Mouse (Mus musculus) kidney, adult 2 months (tissue): ENCODE results near the gene Olfr133. TPM values are rescaled to one million over a fixed set of nuclear protein-coding genes. Genes with fewer than 3 reads are reported as not detected.
"Not testable (repeated sequence)": the region's sequence is repeated elsewhere in the genome, so short reads cannot be mapped to it uniquely, and the experiment has no call there.

Source experiments
- DNase-seq: peaks from one replicate; pipeline ENCODE4 v3.0.0; 2021
- H3K27ac ChIP-seq: fragments of 200-500 bp; 2 replicates; pipeline ENCODE4 v1.5.1; 2012; ENCODE audit warnings: low read depth, low read length, control low read depth, inconsistent platforms; ENCODE audit not compliant: insufficient read depth
- H3K27me3 ChIP-seq: fragments of 200-500 bp; replicated peaks from 2 replicates; pipeline ENCODE4 v1.6.1; 2012; ENCODE audit warnings: mild to moderate bottlenecking, moderate library complexity, low read length, inconsistent platforms; ENCODE audit not compliant: control insufficient read depth, insufficient read depth
- H3K36me3 ChIP-seq: fragments of 200-500 bp; 2 replicates; pipeline ENCODE4 v1.6.1; 2012; ENCODE audit warnings: mild to moderate bottlenecking, moderate library complexity, low read length, inconsistent platforms; ENCODE audit not compliant: control insufficient read depth, insufficient read depth
- H3K4me1 ChIP-seq: fragments of 200-500 bp; 2 replicates; pipeline ENCODE4 v1.6.1; 2011; ENCODE audit warnings: low read length; ENCODE audit not compliant: control insufficient read depth, insufficient read depth
- H3K4me3 ChIP-seq: fragments of 200-500 bp; 2 replicates; pipeline ENCODE4 v1.5.1; 2011; ENCODE audit warnings: mild to moderate bottlenecking, low read depth, low read length, control low read depth; ENCODE audit not compliant: insufficient read depth
- CTCF ChIP-seq: fragments of 200-500 bp; conservative IDR thresholded peaks from 2 replicates; pipeline ENCODE4 v1.5.1; 2011; ENCODE audit warnings: low read depth, mild to moderate bottlenecking, control low read depth, low read length, moderate library complexity, mixed read lengths; ENCODE audit not compliant: insufficient read depth, insufficient read length
- POLR2A ChIP-seq: fragments of 200-500 bp; IDR thresholded peaks from one replicate; pipeline ENCODE4 v1.6.1; 2011; ENCODE audit warnings: low read depth, low read length, control low read depth
- WGBS: fragments of 180-500 bp; shearing (Covaris S2); methylation state at CpG from one replicate; pipeline ENCODE4 v1.1.7; 2018; 5-methylcytosine and 5-hydroxymethylcytosine counted together
- polyA plus RNA-seq: library from polyadenylated mRNA; depleted of rRNA; stranded (reverse); fragments of >200 nt; gene quantifications from 2 replicates; pipeline ENCODE4 v1.2.3, GENCODE M21; 2012; rRNA removed

The Olfr133 gene
- polyA plus RNA-seq, result not detected in 2 replicates

DNA sequence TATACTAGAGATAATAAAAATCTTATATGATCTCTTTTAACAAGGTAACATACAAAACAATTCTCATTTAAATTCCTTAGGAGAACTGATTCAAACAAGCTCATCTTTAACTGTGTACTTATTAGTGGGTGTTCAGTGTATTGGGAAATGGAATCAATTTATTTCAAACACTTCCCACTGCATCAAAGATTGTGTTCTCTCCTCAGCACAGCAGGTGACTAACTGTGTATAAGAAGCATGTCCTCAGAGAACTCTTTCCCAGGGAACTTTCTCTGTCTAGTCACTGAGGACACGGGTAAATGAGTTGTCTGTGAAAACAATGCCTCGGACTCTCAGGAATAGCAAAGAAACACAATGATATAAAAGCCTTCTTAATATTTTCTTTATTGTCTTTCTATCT, at the start of gene Olfr133:
Olfr133 (plus strand) TSS at position 301 of the 400 bp plus-strand sequence.
- TF ChIP-seq POLR2A (no peak), CTCF (no peak)
- 63% methylated on average over 2 of the region's 2 CpGs for WGBS
- Histone ChIP-seq H3K36me3 (no peaks in the 10 kb centered on the region), H3K27me3 (no peaks in the 10 kb centered on the region), H3K27ac (no peak within 1 kb of the TSS), H3K4me1 (no peaks in the 10 kb centered on the region), H3K4me3 (no peak within 1 kb of the TSS)
- no peak for DNase-seq

GRCm38 (mm10) chr17:38124199-38124598, 20.9 kb upstream of the Olfr133 start:
- H3K27ac ChIP-seq, DNase-seq, H3K4me1 ChIP-seq, H3K4me3 ChIP-seq, H3K36me3 ChIP-seq, H3K27me3 ChIP-seq: not testable (repeated sequence)
- 77% methylated on average over 1 of the region's 1 CpGs for WGBS

GRCm38 (mm10) chr17:38125371-38125770, 19.7 kb upstream of the Olfr133 start:
- not testable (repeated sequence) for DNase-seq, H3K4me3 ChIP-seq
- 71% methylated on average over 3 of the region's 3 CpGs for WGBS

GRCm38 (mm10) chr17:38134426-38134825, 10.7 kb upstream of the Olfr133 start, which contains the start of gene Olfr132:
Gene Olfr132 (minus strand): TSS chr17:38134526.
- Histone ChIP-seq H3K27ac (no peak within 1 kb of the TSS), H3K27me3 (no peaks in the 10 kb centered on the region), H3K4me3 (no peak within 1 kb of the TSS), H3K4me1 (no peaks in the 10 kb centered on the region), H3K36me3 (no peaks in the 10 kb centered on the region)
- TF ChIP-seq CTCF (no peak), POLR2A (no peak)
- no peak for DNase-seq
- WGBS, result 66% methylated on average over 1 of the region's 1 CpGs

More at GRCm38 (mm10) chr17:38125371-38125770, 19.7 kb upstream of the Olfr133 start:
- H3K27ac ChIP-seq, H3K36me3 ChIP-seq, H3K27me3 ChIP-seq, H3K4me1 ChIP-seq: not testable (repeated sequence)

GRCm38 (mm10) chr17:38171088-38171487, 26.0 kb downstream of the Olfr133 start, which contains the start of gene Olfr134:
Gene Olfr134 (plus strand): TSS chr17:38171388.
- no peak for DNase-seq
- Histone ChIP-seq H3K36me3 (no peaks in the 10 kb centered on the region), H3K4me1 (no peaks in the 10 kb centered on the region), H3K27me3 (no peaks in the 10 kb centered on the region), H3K4me3 (no peak within 1 kb of the TSS), H3K27ac (no peak within 1 kb of the TSS)
- no peak for TF ChIP-seq POLR2A
- TF ChIP-seq CTCF, result no peak
- WGBS, result 61% methylated on average over 3 of the region's 3 CpGs

Other genes starting within 250 kb of the Olfr133 start
- gene Olfr127, start 244.8 kb upstream of the Olfr133 start, polyA plus RNA-seq, result not detected in 2 replicates
- gene Olfr128, start 224.7 kb upstream of the Olfr133 start, polyA plus RNA-seq, result not detected in 2 replicates
- gene Olfr761, start 192.2 kb upstream of the Olfr133 start, polyA plus RNA-seq, result not detected in 2 replicates
- gene Olfr129, start 85.2 kb upstream of the Olfr133 start, polyA plus RNA-seq, result not detected in 2 replicates
- gene Olfr130, start 81.4 kb upstream of the Olfr133 start, polyA plus RNA-seq, result not detected in 2 replicates
- not detected in 2 replicates for gene Olfr131, start 56.6 kb upstream of the Olfr133 start, polyA plus RNA-seq
- gene Olfr132, start 10.8 kb upstream of the Olfr133 start, polyA plus RNA-seq, result not detected in 2 replicates
- gene Olfr134, start 26.1 kb downstream of the Olfr133 start, polyA plus RNA-seq, result not detected in 2 replicates
- gene Olfr135, start 59.1 kb downstream of the Olfr133 start, polyA plus RNA-seq, result not detected in 2 replicates
- gene Olfr138, start 115.8 kb downstream of the Olfr133 start, polyA plus RNA-seq, result not detected in 2 replicates
- gene Olfr137, start 162.3 kb downstream of the Olfr133 start, polyA plus RNA-seq, result not detected in 2 replicates
- not detected in 2 replicates for gene Olfr136, start 184.6 kb downstream of the Olfr133 start, polyA plus RNA-seq